Mouse (Mus musculus) heart, embryonic 14.5 days (tissue): ENCODE measurements around the gene Map4k3. TPM values are rescaled to one million over a fixed set of nuclear protein-coding genes. Genes with fewer than 3 reads are reported as not detected.

Experiments used
- ATAC-seq: fragments of 200-750 bp; cut with Nextera tagmentation; 2 replicates; pipeline ENCODE4 v1.8.0; 2017; ENCODE audit warnings: low read depth, moderate TSS enrichment; ENCODE audit not compliant: insufficient number of reproducible peaks, insufficient read depth, low FRiP score
- H3K27ac ChIP-seq, 2 experiments: fragments of 200-500 bp in 1 of 2; fragments of 300-500 bp in 1 of 2; sonication (generic) in 1 of 2; replicated peaks in 1 of 2; 2 replicates each; pipeline ENCODE4 v1.5.1; 2012 to 2014; ENCODE audit warnings: low read depth in 2 of 2, low read length in 2 of 2, control low read depth in 1 of 2, mild to moderate bottlenecking in 1 of 2, mixed read lengths in 1 of 2; ENCODE audit not compliant: control insufficient read depth in 1 of 2, insufficient read depth in 1 of 2
- H3K27me3 ChIP-seq: fragments of 300-500 bp; sonication (generic); 2 replicates; pipeline ENCODE4 v1.6.1; 2014; ENCODE audit warnings: mild to moderate bottlenecking, low read length, control low read depth; ENCODE audit not compliant: control insufficient read depth, insufficient read depth
- H3K36me3 ChIP-seq: fragments of 300-500 bp; sonication (generic); 2 replicates; pipeline ENCODE4 v1.6.1; 2014; ENCODE audit warnings: mild to moderate bottlenecking, control low read depth, low read length, mixed read lengths; ENCODE audit not compliant: control insufficient read depth, insufficient read depth
- H3K4me1 ChIP-seq, 2 experiments: fragments of 200-500 bp in 1 of 2; fragments of 300-500 bp in 1 of 2; sonication (generic) in 1 of 2; 2 replicates each; pipeline ENCODE4 v1.6.1; 2012 to 2014; ENCODE audit warnings: low read length in 2 of 2, control low read depth in 1 of 2, mixed read lengths in 1 of 2; ENCODE audit not compliant: control insufficient read depth in 2 of 2, insufficient read depth in 2 of 2
- H3K4me2 ChIP-seq: fragments of 300-500 bp; sonication (generic); 2 replicates; pipeline ENCODE4 v1.6.1; 2014; ENCODE audit warnings: mild to moderate bottlenecking, low read length
- H3K4me3 ChIP-seq, 2 experiments: fragments of 200-500 bp in 1 of 2; fragments of 300-500 bp in 1 of 2; sonication (generic) in 1 of 2; 2 replicates each; pipeline ENCODE4 v1.5.1; 2012 to 2014; ENCODE audit warnings: low read length in 2 of 2, mild to moderate bottlenecking in 2 of 2, control low read depth in 1 of 2, low read depth in 1 of 2, moderate library complexity in 1 of 2; ENCODE audit not compliant: control insufficient read depth in 1 of 2, insufficient read depth in 1 of 2
- H3K9ac ChIP-seq: fragments of 300-500 bp; sonication (generic); 2 replicates; pipeline ENCODE4 v1.6.1; 2014; ENCODE audit warnings: mild to moderate bottlenecking, low read length
- H3K9me3 ChIP-seq: fragments of 300-500 bp; sonication (generic); 2 replicates; pipeline ENCODE4 v1.6.1; 2016; ENCODE audit warnings: low read length, control low read depth; ENCODE audit not compliant: control insufficient read depth
- WGBS: fragments of 180-500 bp; shearing (Covaris S2); extraction: QIAGEN DNeasy Blood & Tissue Kit; methylation state at CpG from one replicate; pipeline ENCODE4 v1.1.7; 2014; 5-methylcytosine and 5-hydroxymethylcytosine counted together
- polyA plus RNA-seq: library from polyadenylated mRNA; unstranded; fragments of >200 nt; fragmentation: Nextera tagmentation; extraction: Ambion mirVana; gene quantifications from 2 replicates; pipeline ENCODE4 v1.2.1, GENCODE M21; 2014

Gene Map4k3
- polyA plus RNA-seq, 1 experiment from 2014 or later = 29.1 TPM

- Histone ChIP-seq H3K4me3 (no peak overlapping the region), H3K4me1 (0 out of 4 replicates have a peak, but pooled peaks cover 0 to 6% of the 10 kb centered on the region in 2 experiments), H3K9me3 (no peaks in the 10 kb centered on the region), H3K9ac (no peak overlapping the region), H3K27me3 (no peaks in the 10 kb centered on the region), H3K36me3 (peaks cover 71% of the 10 kb centered on the region), H3K27ac (no peak overlapping the region), H3K4me2 (no peak overlapping the region)
- ATAC-seq = no peak
- WGBS = 65% methylated on average over 5 of the region's 5 CpGs
Observed at GRCm38 (mm10) chr17:80646843-80647242, 81.4 kb downstream of the Map4k3 start.

GRCm38 (mm10) chr17:80646131-80646530, 82.2 kb downstream of the Map4k3 start:
- H3K27ac ChIP-seq = no peak overlapping the region
- no peak for ATAC-seq
- 79% methylated on average over 6 of the region's 6 CpGs for WGBS

GRCm38 (mm10) chr17:80645694-80646034, 82.6 kb downstream of the Map4k3 start:
- H3K4me1 ChIP-seq = 0 out of 4 replicates have a peak, but pooled peaks cover 0 to 6% of the 10 kb centered on the region in 2 experiments
- H3K9ac ChIP-seq = no peak overlapping the region
- no peaks in the 10 kb centered on the region for H3K9me3 ChIP-seq
- H3K27ac ChIP-seq = no peak overlapping the region
- no peak overlapping the region for H3K4me2 ChIP-seq
- no peaks in the 10 kb centered on the region for H3K27me3 ChIP-seq
- H3K36me3 ChIP-seq = peaks cover 79% of the 10 kb centered on the region
- no peak overlapping the region for H3K4me3 ChIP-seq
- no peak for ATAC-seq
- WGBS = 91% methylated on average over 8 of the region's 8 CpGs

More at GRCm38 (mm10) chr17:80646131-80646530, 82.2 kb downstream of the Map4k3 start:
- no peak overlapping the region for H3K9ac ChIP-seq
- H3K4me3 ChIP-seq = no peak overlapping the region
- no peaks in the 10 kb centered on the region for H3K9me3 ChIP-seq
- H3K4me1 ChIP-seq = 0 out of 4 replicates have a peak, but pooled peaks cover 0 to 6% of the 10 kb centered on the region in 2 experiments
- no peaks in the 10 kb centered on the region for H3K27me3 ChIP-seq
- no peak overlapping the region for H3K4me2 ChIP-seq
- H3K36me3 ChIP-seq = peaks cover 78% of the 10 kb centered on the region

GRCm38 (mm10) chr17:80644983-80645693, 83.1 kb downstream of the Map4k3 start:
- Histone ChIP-seq H3K9ac (no peak overlapping the region), H3K4me3 (no peak overlapping the region), H3K27me3 (no peaks in the 10 kb centered on the region), H3K27ac (no peak overlapping the region), H3K9me3 (no peaks in the 10 kb centered on the region), H3K36me3 (peaks cover 82% of the 10 kb centered on the region), H3K4me1 (0 out of 4 replicates have a peak, but pooled peaks cover 0 to 6% of the 10 kb centered on the region in 2 experiments), H3K4me2 (no peak overlapping the region)
- WGBS = 93% methylated on average over 14 of the region's 14 CpGs
- ATAC-seq = no peak

DNA sequence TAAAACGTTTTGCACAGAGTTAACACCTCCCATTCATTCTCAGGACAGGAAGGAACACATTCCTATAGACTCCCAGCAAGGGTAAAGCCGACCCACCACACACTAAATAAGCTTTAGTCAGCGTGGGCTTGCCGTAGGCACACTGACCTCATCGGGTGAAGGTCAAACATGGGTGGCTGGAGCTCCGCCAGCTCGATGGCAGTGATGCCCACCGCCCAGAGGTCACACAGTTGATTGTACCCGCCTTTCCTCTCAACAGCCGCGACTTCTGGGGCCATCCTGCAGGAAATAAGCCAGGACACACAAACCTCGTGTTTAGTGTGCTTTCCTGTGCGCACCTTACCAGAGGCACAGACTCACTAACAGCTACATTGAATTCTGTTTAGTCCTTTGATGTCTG, 83.7 kb downstream of the Map4k3 start:
- Histone ChIP-seq H3K9ac (no peak overlapping the region), H3K36me3 (peaks cover 81% of the 10 kb centered on the region), H3K4me2 (no peak overlapping the region), H3K9me3 (no peaks in the 10 kb centered on the region), H3K4me1 (0 out of 4 replicates have a peak, but pooled peaks cover 0 to 6% of the 10 kb centered on the region in 2 experiments), H3K27me3 (no peaks in the 10 kb centered on the region), H3K27ac (no peak overlapping the region), H3K4me3 (no peak overlapping the region)
- no peak for ATAC-seq
- 68% methylated on average over 13 of the region's 13 CpGs for WGBS

- no peak overlapping the region for H3K4me3 ChIP-seq
- H3K9me3 ChIP-seq = no peaks in the 10 kb centered on the region
- H3K4me1 ChIP-seq = no peaks in the 10 kb centered on the region
- no peak for ATAC-seq
- H3K36me3 ChIP-seq = peaks cover 60% of the 10 kb centered on the region
- no peak overlapping the region for H3K9ac ChIP-seq
- no peaks in the 10 kb centered on the region for H3K27me3 ChIP-seq
- no peak overlapping the region for H3K27ac ChIP-seq
- H3K4me2 ChIP-seq = no peak overlapping the region
- 55% methylated on average over 8 of the region's 8 CpGs for WGBS
Observed at GRCm38 (mm10) chr17:80638121-80638520, 90.2 kb downstream of the Map4k3 start.

- peaks cover 66% of the 10 kb centered on the region for H3K36me3 ChIP-seq
- H3K9ac ChIP-seq = no peak overlapping the region
- no peak overlapping the region for H3K27ac ChIP-seq
- no peak overlapping the region for H3K4me2 ChIP-seq
- no peaks in the 10 kb centered on the region for H3K4me1 ChIP-seq
- 81% methylated on average over 1 of the region's 1 CpGs for WGBS
- no peaks in the 10 kb centered on the region for H3K9me3 ChIP-seq
- no peak overlapping the region for H3K4me3 ChIP-seq
- no peaks in the 10 kb centered on the region for H3K27me3 ChIP-seq
- no peak for ATAC-seq
Observed at GRCm38 (mm10) chr17:80635794-80636193, 92.5 kb downstream of the Map4k3 start.

GRCm38 (mm10) chr17:80632846-80633245, 95.4 kb downstream of the Map4k3 start:
- 93% methylated on average over 5 of the region's 5 CpGs for WGBS
- no peak overlapping the region for H3K27ac ChIP-seq
- peaks cover 63% of the 10 kb centered on the region for H3K36me3 ChIP-seq
- ATAC-seq = no peak
- no peak overlapping the region for H3K4me3 ChIP-seq
- H3K27me3 ChIP-seq = no peaks in the 10 kb centered on the region
- H3K9me3 ChIP-seq = no peaks in the 10 kb centered on the region
- H3K9ac ChIP-seq = no peak overlapping the region
- no peaks in the 10 kb centered on the region for H3K4me1 ChIP-seq
- H3K4me2 ChIP-seq = no peak overlapping the region
